Mouse (Mus musculus) midbrain, embryonic 12.5 days (tissue): ENCODE measurements at regions not wholly inside any gene's neighbourhood (a gene's known extent, or its start where the extent isn't known, plus 50 kb on each side); places are given as distances from the start of the nearest gene placed in this dataset.

Experiments
- ATAC-seq: fragments of 200-750 bp; cut with Nextera tagmentation; 2 replicates; pipeline ENCODE4 v1.8.0; 2017; ENCODE audit warnings: low read depth, moderate TSS enrichment, moderate library complexity; ENCODE audit not compliant: low FRiP score
- H3K27ac ChIP-seq: fragments of 300-500 bp; sonication (generic); replicated peaks from 2 replicates; pipeline ENCODE4 v1.5.1; 2016; ENCODE audit warnings: mild to moderate bottlenecking
- H3K27me3 ChIP-seq: fragments of 300-500 bp; sonication (generic); 2 replicates; pipeline ENCODE4 v1.6.1; 2016; ENCODE audit warnings: mild to moderate bottlenecking
- H3K36me3 ChIP-seq: fragments of 300-500 bp; sonication (generic); 2 replicates; pipeline ENCODE4 v1.6.1; 2016
- H3K4me1 ChIP-seq: fragments of 300-500 bp; sonication (generic); 2 replicates; pipeline ENCODE4 v1.6.1; 2016
- H3K4me2 ChIP-seq: fragments of 300-500 bp; sonication (generic); replicated peaks from 2 replicates; pipeline ENCODE4 v1.6.1; 2016; ENCODE audit warnings: mild to moderate bottlenecking, moderate library complexity
- H3K4me3 ChIP-seq: fragments of 300-500 bp; sonication (generic); 2 replicates; pipeline ENCODE4 v1.5.1; 2016; ENCODE audit warnings: mild to moderate bottlenecking
- H3K9ac ChIP-seq: fragments of 300-500 bp; sonication (generic); replicated peaks from 2 replicates; pipeline ENCODE4 v1.6.1; 2016; ENCODE audit warnings: mild to moderate bottlenecking, moderate library complexity
- H3K9me3 ChIP-seq: fragments of 300-500 bp; sonication (generic); 2 replicates; pipeline ENCODE4 v1.6.1; 2016; ENCODE audit warnings: mild to moderate bottlenecking
- WGBS: fragments of 180-500 bp; shearing (Covaris S2); methylation state at CpG from one replicate; pipeline ENCODE4 v1.1.7; 2016; 5-methylcytosine and 5-hydroxymethylcytosine counted together

- Histone ChIP-seq H3K4me3 (no peak overlapping the region), H3K27ac (no peak overlapping the region), H3K9ac (no peak overlapping the region), H3K27me3 (no peaks in the 10 kb centered on the region), H3K4me2 (no peak overlapping the region), H3K9me3 (no peaks in the 10 kb centered on the region), H3K4me1 (peaks cover 18% of the 10 kb centered on the region), H3K36me3 (no peaks in the 10 kb centered on the region)
- 80% methylated on average over 2 of the region's 2 CpGs for WGBS
- ATAC-seq, result no peak
These were observed 180.2 kb upstream of the Jade1 start for GRCm38 (mm10) chr3:41375230-41375930.

GRCm38 (mm10) chr3:41373198-41373597 is 182.3 kb upstream of the Jade1 start:
- H3K9ac ChIP-seq, result no peak overlapping the region
- no peak overlapping the region for H3K4me3 ChIP-seq
- H3K4me2 ChIP-seq, result no peak overlapping the region
- H3K4me1 ChIP-seq, result peaks cover 13% of the 10 kb centered on the region
- ATAC-seq, result no peak
- no peaks in the 10 kb centered on the region for H3K36me3 ChIP-seq
- no peaks in the 10 kb centered on the region for H3K27me3 ChIP-seq
- 85% methylated on average over 5 of the region's 5 CpGs for WGBS
- H3K9me3 ChIP-seq, result no peaks in the 10 kb centered on the region
- H3K27ac ChIP-seq, result no peak overlapping the region

DNA sequence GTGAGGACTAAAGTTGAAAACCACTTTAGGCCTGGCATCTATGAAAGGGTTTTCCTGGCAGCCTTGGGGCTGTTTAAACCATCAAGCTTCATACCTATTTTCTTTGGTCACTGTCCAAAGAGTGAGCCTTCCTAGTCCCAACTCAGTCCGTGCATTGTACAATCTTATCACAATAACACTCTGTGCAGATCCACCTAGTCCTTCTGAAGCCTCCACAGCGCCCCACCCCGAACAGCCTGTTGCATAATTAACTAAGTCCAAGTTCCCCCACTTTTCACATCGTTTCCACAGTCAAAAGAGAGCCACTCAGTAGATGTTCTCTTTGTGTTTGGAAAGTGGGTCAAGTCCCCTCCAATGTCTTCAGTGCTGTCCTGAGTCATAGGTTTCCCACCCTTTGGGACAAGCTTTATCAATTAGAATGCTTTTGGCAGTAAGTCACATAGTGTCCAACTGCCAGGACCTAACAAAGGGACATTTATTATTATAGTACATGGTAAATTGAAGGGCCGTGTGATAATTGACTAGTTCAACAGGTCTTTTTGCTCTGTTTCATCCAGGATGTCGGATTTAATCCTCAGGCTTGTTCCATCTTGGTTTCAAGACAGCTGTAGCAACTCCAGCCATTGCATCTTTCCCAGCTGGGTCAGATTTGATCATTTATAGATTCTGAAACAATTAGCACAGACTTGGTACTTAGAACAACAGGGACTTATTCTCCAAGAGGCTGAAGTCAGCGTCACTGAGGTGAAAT is 187.0 kb upstream of the Jade1 start:
- H3K4me2 ChIP-seq, result no peak overlapping the region
- no peaks in the 10 kb centered on the region for H3K4me1 ChIP-seq
- ATAC-seq, result no peak
- no peak overlapping the region for H3K9ac ChIP-seq
- H3K27me3 ChIP-seq, result no peaks in the 10 kb centered on the region
- no peaks in the 10 kb centered on the region for H3K36me3 ChIP-seq
- H3K4me3 ChIP-seq, result no peak overlapping the region
- 83% methylated on average over 7 of the region's 7 CpGs for WGBS
- H3K9me3 ChIP-seq, result no peaks in the 10 kb centered on the region
- no peak overlapping the region for H3K27ac ChIP-seq

DNA sequence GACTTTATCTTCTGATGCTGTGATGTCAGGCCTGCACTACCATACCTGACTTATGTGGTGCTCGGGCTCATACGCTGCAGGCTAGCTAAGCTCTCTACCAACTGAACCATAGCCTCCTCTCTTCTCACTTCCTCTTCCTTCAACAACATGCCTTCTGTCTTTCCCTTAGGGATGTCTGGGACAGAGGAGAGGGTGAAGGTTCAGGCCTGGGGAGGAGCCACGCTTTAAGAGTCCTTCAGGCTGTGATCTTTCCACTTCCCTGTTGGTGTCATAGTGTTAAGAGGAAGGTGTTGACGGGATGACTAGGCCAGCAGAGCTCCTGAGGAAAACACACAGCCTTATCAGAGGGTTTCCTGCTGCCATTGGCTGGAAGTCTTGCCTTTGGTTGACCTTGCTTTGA is 188.8 kb upstream of the Jade1 start:
- Histone ChIP-seq H3K4me1 (no peaks in the 10 kb centered on the region), H3K36me3 (no peaks in the 10 kb centered on the region), H3K27ac (no peak overlapping the region), H3K9me3 (no peaks in the 10 kb centered on the region), H3K9ac (no peak overlapping the region), H3K27me3 (no peaks in the 10 kb centered on the region), H3K4me3 (no peak overlapping the region), H3K4me2 (no peak overlapping the region)
- no peak for ATAC-seq
- WGBS, result 91% methylated on average over 4 of the region's 4 CpGs

- 59% methylated on average over 9 of the region's 9 CpGs for WGBS
- no peaks in the 10 kb centered on the region for H3K9me3 ChIP-seq
- H3K36me3 ChIP-seq, result no peaks in the 10 kb centered on the region
- no peaks in the 10 kb centered on the region for H3K27me3 ChIP-seq
- no peak overlapping the region for H3K27ac ChIP-seq
- no peak overlapping the region for H3K4me3 ChIP-seq
- no peak overlapping the region for H3K9ac ChIP-seq
- H3K4me2 ChIP-seq, result no peak overlapping the region
- H3K4me1 ChIP-seq, result no peaks in the 10 kb centered on the region
- no peak for ATAC-seq
These were observed 189.3 kb upstream of the Jade1 start for GRCm38 (mm10) chr3:41366264-41366663.

GRCm38 (mm10) chr3:41365145-41365830 is 190.2 kb upstream of the Jade1 start:
- Histone ChIP-seq H3K4me1 (no peaks in the 10 kb centered on the region), H3K27ac (no peak overlapping the region), H3K9me3 (no peaks in the 10 kb centered on the region), H3K4me2 (no peak overlapping the region), H3K4me3 (no peak overlapping the region), H3K9ac (no peak overlapping the region), H3K36me3 (no peaks in the 10 kb centered on the region), H3K27me3 (no peaks in the 10 kb centered on the region)
- no peak for ATAC-seq
- 83% methylated on average over 8 of the region's 8 CpGs for WGBS

GRCm38 (mm10) chr3:41363947-41364346 is 191.6 kb upstream of the Jade1 start:
- WGBS, result 86% methylated on average over 3 of the region's 3 CpGs
- H3K27me3 ChIP-seq, result no peaks in the 10 kb centered on the region

DNA sequence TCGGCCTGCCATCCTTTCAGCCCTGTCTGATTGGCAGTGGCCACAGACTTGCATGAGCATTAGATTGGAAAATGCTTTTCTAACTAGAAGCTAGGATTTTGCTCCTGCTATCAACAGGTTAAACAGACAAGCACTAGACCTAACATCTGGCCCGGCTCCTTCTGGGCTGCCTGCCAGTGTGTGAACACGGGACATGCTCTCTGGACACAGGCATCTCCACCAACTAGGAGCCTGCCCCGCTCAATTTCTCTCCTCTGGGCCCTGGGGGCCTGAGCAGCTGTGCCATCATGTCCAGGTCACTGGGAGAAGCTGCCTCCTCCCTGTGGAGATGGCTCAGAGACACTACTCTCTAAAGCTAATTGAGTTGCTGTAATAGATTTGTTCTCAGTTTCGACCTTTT is 195.3 kb upstream of the Jade1 start:
- H3K9me3 ChIP-seq, result no peaks in the 10 kb centered on the region
- no peak overlapping the region for H3K4me2 ChIP-seq
- H3K9ac ChIP-seq, result no peak overlapping the region
- H3K36me3 ChIP-seq, result no peaks in the 10 kb centered on the region
- no peak overlapping the region for H3K4me3 ChIP-seq
- H3K4me1 ChIP-seq, result no peaks in the 10 kb centered on the region
- WGBS, result 83% methylated on average over 5 of the region's 5 CpGs
- no peak overlapping the region for H3K27ac ChIP-seq
- H3K27me3 ChIP-seq, result no peaks in the 10 kb centered on the region
- ATAC-seq, result no peak

More at GRCm38 (mm10) chr3:41363947-41364346, 191.6 kb upstream of the Jade1 start:
- H3K36me3 ChIP-seq, result no peaks in the 10 kb centered on the region
- H3K4me1 ChIP-seq, result no peaks in the 10 kb centered on the region
- no peak for ATAC-seq
- no peak overlapping the region for H3K9ac ChIP-seq
- H3K4me2 ChIP-seq, result no peak overlapping the region
- H3K9me3 ChIP-seq, result no peaks in the 10 kb centered on the region
- no peak overlapping the region for H3K27ac ChIP-seq
- H3K4me3 ChIP-seq, result no peak overlapping the region

- no peak for ATAC-seq
- Histone ChIP-seq H3K4me2 (no peak overlapping the region), H3K27ac (no peak overlapping the region), H3K36me3 (no peaks in the 10 kb centered on the region), H3K27me3 (no peaks in the 10 kb centered on the region), H3K9me3 (no peaks in the 10 kb centered on the region), H3K4me1 (no peaks in the 10 kb centered on the region), H3K4me3 (no peak overlapping the region), H3K9ac (no peak overlapping the region)
- 71% methylated on average over 4 of the region's 4 CpGs for WGBS
These were observed 196.1 kb upstream of the Jade1 start for GRCm38 (mm10) chr3:41359458-41359857.

DNA sequence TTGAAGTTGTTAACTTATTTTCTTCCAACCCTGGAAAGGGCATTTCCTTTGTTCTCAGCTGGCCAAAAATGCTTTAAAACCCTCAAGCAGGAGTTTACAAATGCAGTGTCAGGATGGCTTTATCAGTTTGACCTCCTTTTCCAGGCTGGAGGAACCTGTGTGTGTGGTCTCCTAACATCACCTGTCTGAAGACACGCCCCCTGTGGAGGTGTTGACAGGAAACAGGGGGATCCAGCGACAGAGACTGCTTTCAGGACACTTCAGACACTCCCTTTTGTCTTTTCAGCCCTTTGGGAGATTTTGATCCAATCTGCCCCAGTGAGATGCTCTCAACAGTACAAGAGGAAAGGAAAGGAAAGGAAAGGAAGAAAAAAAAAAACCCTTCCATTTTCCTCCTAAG is 202.5 kb upstream of the Jade1 start:
- WGBS, result 19% methylated on average over 2 of the region's 2 CpGs
- H3K9ac ChIP-seq, result no peak overlapping the region
- H3K27me3 ChIP-seq, result no peaks in the 10 kb centered on the region
- H3K27ac ChIP-seq, result no peak overlapping the region
- no peak overlapping the region for H3K4me3 ChIP-seq
- H3K4me1 ChIP-seq, result no peaks in the 10 kb centered on the region
- H3K4me2 ChIP-seq, result no peak overlapping the region
- H3K36me3 ChIP-seq, result no peaks in the 10 kb centered on the region
- no peaks in the 10 kb centered on the region for H3K9me3 ChIP-seq
- no peak for ATAC-seq

GRCm38 (mm10) chr3:41351786-41352185 is 203.7 kb upstream of the Jade1 start:
- Histone ChIP-seq H3K4me2 (no peak overlapping the region), H3K27ac (no peak overlapping the region), H3K4me1 (no peaks in the 10 kb centered on the region), H3K36me3 (no peaks in the 10 kb centered on the region), H3K9ac (no peak overlapping the region), H3K4me3 (no peak overlapping the region), H3K27me3 (no peaks in the 10 kb centered on the region), H3K9me3 (no peaks in the 10 kb centered on the region)
- no peak for ATAC-seq
- 83% methylated on average over 4 of the region's 4 CpGs for WGBS

DNA sequence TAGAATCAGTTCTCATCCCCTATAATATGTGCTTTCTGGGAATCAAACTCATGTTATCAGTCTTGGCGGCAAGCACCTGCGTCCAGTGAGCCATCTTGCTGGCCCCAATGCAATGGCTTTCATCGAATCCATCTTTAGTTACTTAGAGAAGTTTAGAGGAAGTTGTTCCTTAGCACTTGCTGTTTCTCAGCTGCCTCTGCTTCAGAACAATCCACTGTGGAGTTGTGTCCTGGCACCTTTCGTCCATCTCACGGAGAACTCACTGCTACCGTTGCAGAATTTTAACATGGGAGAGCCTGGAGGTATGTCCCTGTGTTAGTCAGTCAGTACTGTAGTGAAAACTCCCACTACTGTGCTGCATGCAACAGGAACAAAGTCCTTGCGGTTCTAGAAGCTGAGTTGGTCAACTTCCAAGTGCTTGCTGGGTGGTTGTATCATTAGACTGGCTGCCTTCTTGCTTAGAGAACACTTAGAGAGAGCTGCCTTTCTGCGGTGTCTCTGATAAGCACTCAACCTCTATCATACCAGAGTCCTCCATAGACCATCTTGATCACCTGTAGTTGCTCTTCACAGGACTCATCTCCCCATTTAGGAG is 204.3 kb upstream of the Jade1 start:
- H3K4me1 ChIP-seq, result no peaks in the 10 kb centered on the region
- no peak for ATAC-seq
- no peaks in the 10 kb centered on the region for H3K9me3 ChIP-seq
- H3K27me3 ChIP-seq, result no peaks in the 10 kb centered on the region
- H3K9ac ChIP-seq, result no peak overlapping the region
- 96% methylated on average over 8 of the region's 8 CpGs for WGBS
- H3K4me3 ChIP-seq, result no peak overlapping the region
- H3K27ac ChIP-seq, result no peak overlapping the region
- H3K36me3 ChIP-seq, result no peaks in the 10 kb centered on the region
- no peak overlapping the region for H3K4me2 ChIP-seq
